Mouse (Mus musculus): ENCODE results near the gene Ntm. TPM values are rescaled to one million over a fixed set of nuclear protein-coding genes. Genes with fewer than 3 reads are reported as not detected.

Gene Ntm
- 2.3 TPM for polyA plus RNA-seq (2014; fragmentation: Illumina TruSeq; extraction: RNeasy Lipid Tissue Mini Kit (QIAGEN cat#74804); ENCODE audit: low read depth, low replicate concordance)

GRCm38 (mm10) chr9:29962978-29963377 is at the start of gene Ntm:
Gene Ntm (minus strand): TSS chr9:29963141.

